Mouse (Mus musculus) hindbrain, embryonic 15.5 days (tissue): Measurements from ENCODE around the gene Crk. TPM values are rescaled to one million over a fixed set of nuclear protein-coding genes. Genes with fewer than 3 reads are reported as not detected.

Experiments used
- ATAC-seq: fragments of 200-750 bp; cut with Nextera tagmentation; 2 replicates; pipeline ENCODE4 v1.8.0; 2017; ENCODE audit warnings: low read depth, moderate number of reproducible peaks, moderate TSS enrichment; ENCODE audit not compliant: low FRiP score
- H3K27ac ChIP-seq: fragments of 300-500 bp; sonication (generic); replicated peaks from 2 replicates; pipeline ENCODE4 v1.5.1; 2015; ENCODE audit warnings: mild to moderate bottlenecking, inconsistent platforms
- H3K27me3 ChIP-seq: fragments of 300-500 bp; sonication (generic); 2 replicates; pipeline ENCODE4 v1.6.1; 2015; ENCODE audit warnings: control low read depth, inconsistent platforms
- H3K36me3 ChIP-seq: fragments of 300-500 bp; sonication (generic); 2 replicates; pipeline ENCODE4 v1.6.1; 2015; ENCODE audit warnings: control low read depth, inconsistent platforms
- H3K4me1 ChIP-seq: fragments of 300-500 bp; sonication (generic); replicated peaks from 2 replicates; pipeline ENCODE4 v1.6.1; 2015; ENCODE audit warnings: control low read depth, inconsistent platforms
- H3K4me2 ChIP-seq: fragments of 300-500 bp; sonication (generic); 2 replicates; pipeline ENCODE4 v1.6.1; 2015; ENCODE audit warnings: moderate library complexity, mild to moderate bottlenecking, inconsistent platforms
- H3K4me3 ChIP-seq: fragments of 300-500 bp; sonication (generic); 2 replicates; pipeline ENCODE4 v1.5.1; 2015; ENCODE audit warnings: mild to moderate bottlenecking, inconsistent platforms
- H3K9ac ChIP-seq: fragments of 300-500 bp; sonication (generic); 2 replicates; pipeline ENCODE4 v1.6.1; 2015; ENCODE audit warnings: inconsistent platforms
- H3K9me3 ChIP-seq: fragments of 300-500 bp; sonication (generic); 2 replicates; pipeline ENCODE4 v1.6.1; 2016; ENCODE audit warnings: control low read depth, inconsistent platforms
- WGBS: fragments of 180-500 bp; shearing (Covaris S2); methylation state at CpG from one replicate; pipeline ENCODE4 v1.1.7; 2015; 5-methylcytosine and 5-hydroxymethylcytosine counted together
- polyA plus RNA-seq: library from polyadenylated mRNA; unstranded; fragments of >200 nt; fragmentation: Nextera tagmentation; extraction: Ambion mirVana; gene quantifications from 2 replicates; pipeline ENCODE4 v1.2.1, GENCODE M21; 2015

Gene Crk
- polyA plus RNA-seq, 1 experiment from 2014 or later: 109 TPM

GRCm38 (mm10) chr11:75736978-75737377, 57.9 kb downstream of the Crk start:
- Histone ChIP-seq H3K4me2 (peak overlapping the region; percentile 35), H3K36me3 (no peaks in the 10 kb centered on the region), H3K27ac (no peak overlapping the region), H3K9ac (no peak overlapping the region), H3K27me3 (no peaks in the 10 kb centered on the region), H3K4me3 (no peak overlapping the region), H3K4me1 (peaks cover 63% of the 10 kb centered on the region), H3K9me3 (no peaks in the 10 kb centered on the region)
- 65% methylated on average over 3 of the region's 3 CpGs for WGBS
- ATAC-seq: no peak

GRCm38 (mm10) chr11:75737806-75738476, 58.9 kb downstream of the Crk start:
- no peak overlapping the region for H3K4me3 ChIP-seq
- H3K4me1 ChIP-seq: peaks cover 66% of the 10 kb centered on the region
- H3K4me2 ChIP-seq: 0 out of 2 replicates have a peak overlapping the region, but pooled peaks have one; percentile 21

DNA sequence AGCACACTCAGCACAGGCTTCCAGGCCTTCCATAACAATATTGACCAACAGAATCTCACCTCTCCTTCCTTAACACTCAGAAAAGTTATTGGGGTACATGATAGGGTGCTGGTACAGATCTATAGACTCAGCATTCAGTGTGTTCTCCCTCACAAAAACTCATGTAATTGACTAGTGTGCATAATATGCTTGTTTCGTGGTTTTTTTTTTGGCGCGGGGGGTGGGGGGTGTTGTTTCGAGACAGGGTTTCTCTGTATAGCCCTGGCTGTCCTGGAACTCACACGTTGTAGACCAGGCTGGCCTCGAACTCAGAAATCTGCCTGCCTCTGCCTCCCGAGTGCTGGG, 59.4 kb downstream of the Crk start:
- no peak overlapping the region for H3K4me2 ChIP-seq
- no peak for ATAC-seq
- H3K9me3 ChIP-seq: no peaks in the 10 kb centered on the region
- H3K4me3 ChIP-seq: no peak overlapping the region
- peaks cover 66% of the 10 kb centered on the region for H3K4me1 ChIP-seq
- no peak overlapping the region for H3K9ac ChIP-seq
- 95% methylated on average over 7 of the region's 7 CpGs for WGBS
- no peaks in the 10 kb centered on the region for H3K27me3 ChIP-seq
- no peak overlapping the region for H3K27ac ChIP-seq
- no peaks in the 10 kb centered on the region for H3K36me3 ChIP-seq

More at GRCm38 (mm10) chr11:75737806-75738476, 58.9 kb downstream of the Crk start:
- Histone ChIP-seq H3K9ac (no peak overlapping the region), H3K27ac (no peak overlapping the region), H3K9me3 (no peaks in the 10 kb centered on the region), H3K36me3 (no peaks in the 10 kb centered on the region), H3K27me3 (no peaks in the 10 kb centered on the region)
- WGBS: 88% methylated on average over 2 of the region's 2 CpGs
- no peak for ATAC-seq

DNA sequence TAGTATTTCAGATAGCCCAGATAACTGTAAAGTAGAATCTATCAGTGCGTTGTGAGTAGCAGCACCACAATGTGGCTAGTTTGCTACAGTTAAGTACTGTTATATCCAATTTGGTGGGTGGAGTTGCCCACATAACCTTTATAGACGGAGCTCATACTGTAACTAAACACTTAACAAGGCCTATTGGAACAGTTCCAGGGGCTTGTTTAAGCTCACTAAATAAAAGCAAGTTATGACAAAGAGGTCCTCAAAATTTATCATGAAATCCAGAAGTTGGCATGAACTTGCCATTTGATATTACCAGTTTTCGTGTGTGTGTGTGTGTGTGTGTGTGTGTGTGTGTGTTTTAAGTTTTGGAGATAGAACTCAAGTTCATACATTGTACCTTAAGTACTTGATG, 61.1 kb downstream of the Crk start:
- WGBS: 68% methylated on average over 3 of the region's 3 CpGs

DNA sequence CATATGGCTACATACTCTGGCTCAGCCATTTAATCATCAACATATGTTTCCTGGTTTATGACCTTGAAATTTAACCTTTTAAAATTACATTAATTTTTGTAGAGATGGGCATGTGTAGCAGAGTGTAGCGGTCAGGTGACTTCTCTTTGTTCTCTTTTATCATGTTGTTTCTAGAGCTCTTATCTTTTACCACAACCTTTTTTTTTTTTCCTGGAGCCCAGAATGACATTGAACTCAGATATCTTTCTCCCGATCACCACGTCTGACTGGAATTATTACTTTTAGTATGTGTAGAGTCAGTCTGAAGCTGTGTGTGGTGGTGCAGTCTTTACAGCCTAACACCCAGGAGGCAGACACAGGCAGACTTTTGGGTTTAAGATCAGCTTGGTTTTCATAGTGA, 62.6 kb downstream of the Crk start:
- H3K4me3 ChIP-seq: no peak overlapping the region
- no peak overlapping the region for H3K27ac ChIP-seq
- no peak overlapping the region for H3K9ac ChIP-seq
- H3K9me3 ChIP-seq: no peaks in the 10 kb centered on the region
- H3K27me3 ChIP-seq: no peaks in the 10 kb centered on the region
- 81% methylated on average over 3 of the region's 3 CpGs for WGBS
- H3K4me1 ChIP-seq: peaks cover 46% of the 10 kb centered on the region
- no peak overlapping the region for H3K4me2 ChIP-seq
- no peaks in the 10 kb centered on the region for H3K36me3 ChIP-seq
- no peak for ATAC-seq

More for the DNA sequence above, 61.1 kb downstream of the Crk start:
- Histone ChIP-seq H3K9ac (no peak overlapping the region), H3K4me2 (no peak overlapping the region), H3K4me1 (peaks cover 59% of the 10 kb centered on the region), H3K9me3 (no peaks in the 10 kb centered on the region), H3K36me3 (no peaks in the 10 kb centered on the region), H3K4me3 (no peak overlapping the region), H3K27me3 (no peaks in the 10 kb centered on the region), H3K27ac (no peak overlapping the region)
- ATAC-seq: no peak

GRCm38 (mm10) chr11:75744761-75745160, 65.7 kb downstream of the Crk start:
- WGBS: 97% methylated on average over 3 of the region's 3 CpGs
- no peaks in the 10 kb centered on the region for H3K36me3 ChIP-seq
- no peak for ATAC-seq

DNA sequence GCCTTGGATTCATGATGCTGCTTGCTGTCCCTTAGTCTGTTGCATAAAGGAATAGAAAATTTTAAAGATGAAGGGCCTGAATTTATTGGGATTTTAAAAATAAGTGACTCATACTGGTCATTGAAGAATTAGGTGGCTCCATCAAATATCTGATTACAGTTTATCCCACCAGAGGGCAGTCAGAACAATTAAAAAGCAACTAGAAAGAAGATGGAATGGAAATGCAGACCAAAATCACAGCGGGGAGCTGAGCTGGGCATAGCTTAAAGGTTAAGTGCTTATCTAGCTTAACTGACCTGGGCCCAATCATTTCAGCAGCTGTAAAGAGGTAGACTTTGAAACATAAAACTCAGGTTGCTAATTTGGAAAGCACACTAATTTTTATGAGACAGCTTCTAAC, 71.5 kb downstream of the Crk start:
- ATAC-seq: no peak
- Histone ChIP-seq H3K27me3 (no peaks in the 10 kb centered on the region), H3K27ac (no peak overlapping the region), H3K4me3 (no peak overlapping the region), H3K4me2 (no peak overlapping the region), H3K4me1 (peaks cover 44% of the 10 kb centered on the region), H3K9me3 (no peaks in the 10 kb centered on the region), H3K9ac (no peak overlapping the region), H3K36me3 (no peaks in the 10 kb centered on the region)
- WGBS: 63% methylated on average over 1 of the region's 1 CpGs

More at GRCm38 (mm10) chr11:75744761-75745160, 65.7 kb downstream of the Crk start:
- no peak overlapping the region for H3K4me3 ChIP-seq
- no peak overlapping the region for H3K27ac ChIP-seq
- no peak overlapping the region for H3K4me2 ChIP-seq
- H3K9me3 ChIP-seq: no peaks in the 10 kb centered on the region
- H3K4me1 ChIP-seq: peaks cover 53% of the 10 kb centered on the region
- H3K9ac ChIP-seq: no peak overlapping the region
- no peaks in the 10 kb centered on the region for H3K27me3 ChIP-seq

DNA sequence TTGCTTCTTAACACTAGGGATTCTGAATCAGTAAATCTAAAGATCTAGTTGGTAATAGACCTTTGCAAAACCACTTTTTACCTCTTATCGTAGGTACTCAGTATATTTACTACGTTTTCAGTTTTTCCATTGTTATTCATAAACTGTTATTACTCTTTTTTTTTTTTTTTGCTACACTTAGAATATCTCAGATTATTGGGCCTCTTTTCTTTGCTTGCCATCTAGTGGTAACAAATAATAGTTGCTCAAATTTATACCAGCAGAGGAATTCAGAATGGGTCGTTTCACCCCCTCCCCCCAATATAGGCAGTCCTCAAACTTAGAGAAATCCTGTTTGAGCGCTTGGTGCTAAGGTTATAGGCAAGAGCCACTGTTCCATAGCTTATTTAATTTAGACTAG, 72.0 kb downstream of the Crk start:
- Histone ChIP-seq H3K27me3 (no peaks in the 10 kb centered on the region), H3K27ac (no peak overlapping the region), H3K36me3 (no peaks in the 10 kb centered on the region), H3K9ac (no peak overlapping the region), H3K4me3 (no peak overlapping the region), H3K4me1 (peaks cover 44% of the 10 kb centered on the region), H3K9me3 (no peaks in the 10 kb centered on the region), H3K4me2 (no peak overlapping the region)
- 74% methylated on average over 4 of the region's 4 CpGs for WGBS
- ATAC-seq: no peak

Other genes starting within 250 kb of the Crk start
- gene Serpinf2, start 239.7 kb upstream of the Crk start, polyA plus RNA-seq: 0.26 TPM in 1 of 2 replicates, not detected in the other
- gene Wdr81, start 224.5 kb upstream of the Crk start, polyA plus RNA-seq: 7.6 and 7.9 TPM in 2 replicates
- 2.8 and 3.1 TPM in 2 replicates for gene Tlcd2, start 217.5 kb upstream of the Crk start, polyA plus RNA-seq
- 51.2 and 54.6 TPM in 2 replicates for gene Prpf8, start 192.4 kb upstream of the Crk start, polyA plus RNA-seq
- 2.7 and 3.1 TPM in 2 replicates for gene Rilp, start 169.2 kb upstream of the Crk start, polyA plus RNA-seq
- 4.0 and 4.5 TPM in 2 replicates for gene Scarf1, start 165.7 kb upstream of the Crk start, polyA plus RNA-seq
- 15.2 and 17.6 TPM in 2 replicates for gene Slc43a2, start 147.6 kb upstream of the Crk start, polyA plus RNA-seq
- 120 and 124 TPM in 2 replicates for gene Pitpna, start 91.2 kb upstream of the Crk start, polyA plus RNA-seq
- gene Inpp5k, start 48.3 kb upstream of the Crk start, polyA plus RNA-seq: 38.8 and 39.1 TPM in 2 replicates
- 11.6 and 12.6 TPM in 2 replicates for gene Myo1c, start 28.8 kb upstream of the Crk start, polyA plus RNA-seq
- 1,343 and 1,395 TPM in 2 replicates for gene Ywhae, start 53.6 kb downstream of the Crk start, polyA plus RNA-seq
- gene Doc2b, start 116.8 kb downstream of the Crk start, polyA plus RNA-seq: 3.2 and 3.4 TPM in 2 replicates